Mouse (Mus musculus): ENCODE results near the gene Iyd.

The Iyd gene

GRCm38 (mm10) chr10:3549384-3549783 is 9.3 kb downstream of the Iyd start:
- no peak for DNase-seq (ENCODE audit: low spot score in 2 of 2)

- DNase-seq (ENCODE audit: low spot score in 2 of 2) = no peak
Measured at GRCm38 (mm10) chr10:3555128-3555527, 15.1 kb downstream of the Iyd start.

- no peak for DNase-seq (ENCODE audit: low spot score in 2 of 2)
Measured at GRCm38 (mm10) chr10:3556538-3556937, 16.5 kb downstream of the Iyd start.

- DNase-seq (ENCODE audit: low spot score in 2 of 2) = no peak
Measured at GRCm38 (mm10) chr10:3559136-3559535, 19.1 kb downstream of the Iyd start.

GRCm38 (mm10) chr10:3562165-3562564 is 22.1 kb downstream of the Iyd start:
- no peak for DNase-seq (ENCODE audit: low spot score in 2 of 2)

GRCm38 (mm10) chr10:3565126-3565525 is 25.1 kb downstream of the Iyd start:
- DNase-seq (ENCODE audit: low spot score in 2 of 2) = no peak

GRCm38 (mm10) chr10:3567821-3568220 is 27.8 kb downstream of the Iyd start:
- DNase-seq (ENCODE audit: low spot score in 2 of 2) = peak in 1 of 2 experiments; percentile 22

GRCm38 (mm10) chr10:3572723-3573649 is 32.9 kb downstream of the Iyd start:
- no peak for DNase-seq (ENCODE audit: low spot score in 2 of 2)

GRCm38 (mm10) chr10:3573905-3574500 is 34.0 kb downstream of the Iyd start:
- DNase-seq (ENCODE audit: low spot score in 2 of 2) = peak in 1 of 2 experiments; percentile 36

- no peak for DNase-seq (ENCODE audit: low spot score in 2 of 2)
Measured at GRCm38 (mm10) chr10:3590632-3591031, 50.6 kb downstream of the Iyd start.

- DNase-seq (ENCODE audit: low spot score in 2 of 2) = no peak
Measured at GRCm38 (mm10) chr10:3591790-3592189, 51.8 kb downstream of the Iyd start.

- no peak for DNase-seq (ENCODE audit: low spot score in 2 of 2)
Measured at GRCm38 (mm10) chr10:3596697-3597096, 56.7 kb downstream of the Iyd start.

- no peak for DNase-seq (ENCODE audit: low spot score in 2 of 2)
Measured at GRCm38 (mm10) chr10:3597760-3598159, 57.7 kb downstream of the Iyd start.

All from spleen, postnatal 10 days (tissue).